In genomic region chr1:86526789-86527598, GRCm38 (mm10) we compare ENCODE assay signal across 7 mouse cellular contexts. TPM values are rescaled to one million over a fixed set of nuclear protein-coding genes. Genes with fewer than 3 reads are reported as not detected.
DNase-seq lines count a peak whose midpoint lies in the region; ATAC-seq and TF ChIP-seq lines count a peak whose summit lies in the region.

No protein-coding gene starts in this region.

- H3K4me1 ChIP-seq in ES-Bruce4 (ENCODE audit: control insufficient read depth, insufficient read depth, low read length): peaks cover 4% of the 10 kb centered on the region
- peaks cover 18% of the 10 kb centered on the region for H3K4me1 ChIP-seq in forebrain, embryonic 11.5 days (replicated peaks; ENCODE audit: control insufficient read depth, insufficient read depth, low read length)
- peaks cover 51% of the 10 kb centered on the region for H3K4me1 ChIP-seq in hindbrain, embryonic 13.5 days (replicated peaks)
- peaks cover 45% of the 10 kb centered on the region for H3K4me1 ChIP-seq in limb, embryonic 15.5 days

- no peak for TF ChIP-seq CTCF in ES-Bruce4 (IDR thresholded peaks at IDR 0.05; ENCODE audit: low read depth, low read length)

- under 1% methylated on average over 109 of the region's 111 CpGs for WGBS in forebrain, embryonic 11.5 days
- whole genome bisulfite sequencing in hindbrain, embryonic 13.5 days: 1% methylated on average over 100 of the region's 111 CpGs
- under 1% methylated on average over 111 of the region's 111 CpGs for WGBS in limb, embryonic 15.5 days

- peaks cover 44% of the 10 kb centered on the region for H3K79me2 ChIP-seq in myocyte (ENCODE audit: control insufficient read depth, insufficient read depth)

- peak overlapping the region; percentile 85 for H3ac ChIP-seq in myocyte (ENCODE audit: control insufficient read depth, insufficient read length)

- H3K4me3 ChIP-seq in ES-Bruce4 (ENCODE audit: low read depth, low read length) (peak overlapping the region; percentile 97), myocyte (peak overlapping the region; percentile 81)
- H3K4me3 ChIP-seq in forebrain, embryonic 11.5 days (ENCODE audit: low read depth, low read length): peak overlapping the region; percentile 100
- peak overlapping the region; percentile 99 for H3K4me3 ChIP-seq in hindbrain, embryonic 13.5 days
- H3K4me3 ChIP-seq in limb, embryonic 15.5 days: peak overlapping the region; percentile 99

- H3K27ac ChIP-seq in ES-Bruce4 (ENCODE audit: insufficient read depth, low read length): peak overlapping the region; percentile 61
- peak overlapping the region; percentile 88 for H3K27ac ChIP-seq in forebrain, embryonic 11.5 days (ENCODE audit: low read depth, low read length)
- H3K27ac ChIP-seq in hindbrain, embryonic 13.5 days: peak overlapping the region; percentile 100
- peak overlapping the region; percentile 100 for H3K27ac ChIP-seq in limb, embryonic 15.5 days

- peak overlapping the region; percentile 99 for H3K9ac ChIP-seq in ES-Bruce4 (ENCODE audit: low read depth, poor library complexity, severe bottlenecking)
- peak overlapping the region; percentile 100 for H3K9ac ChIP-seq in forebrain, embryonic 11.5 days (ENCODE audit: low read length)
- H3K9ac ChIP-seq in hindbrain, embryonic 13.5 days: peak overlapping the region; percentile 100
- H3K9ac ChIP-seq in limb, embryonic 15.5 days: peak overlapping the region; percentile 100

- DNase-seq in adrenal gland, postnatal 14 days: peak; percentile 59
- peak; percentile 86 for DNase-seq in forebrain, embryonic 11.5 days (ENCODE audit: low spot score)
- peak; percentile 76 for DNase-seq in thymus, postnatal 14 days

- H3K27me3 ChIP-seq in ES-Bruce4 (ENCODE audit: control insufficient read depth, insufficient read depth, low read length, poor library complexity, severe bottlenecking) (no peaks in the 10 kb centered on the region), myocyte (ENCODE audit: control insufficient read depth, insufficient read depth, insufficient read length) (no peaks in the 10 kb centered on the region)
- H3K27me3 ChIP-seq in forebrain, embryonic 11.5 days (ENCODE audit: control insufficient read depth, insufficient read depth, low read length): no peaks in the 10 kb centered on the region
- H3K27me3 ChIP-seq in hindbrain, embryonic 13.5 days: no peaks in the 10 kb centered on the region
- no peaks in the 10 kb centered on the region for H3K27me3 ChIP-seq in limb, embryonic 15.5 days

- H3K36me3 ChIP-seq in ES-Bruce4 (ENCODE audit: control insufficient read depth, insufficient read depth, low read length, poor library complexity, severe bottlenecking) (peaks cover 36% of the 10 kb centered on the region), myocyte (ENCODE audit: control insufficient read depth, insufficient read depth) (peaks cover 22% of the 10 kb centered on the region)
- H3K36me3 ChIP-seq in forebrain, embryonic 11.5 days (ENCODE audit: control insufficient read depth, insufficient read depth, low read length): peaks cover 13% of the 10 kb centered on the region; the same call in 1 of the 2 replicates
- peaks cover 24% of the 10 kb centered on the region for H3K36me3 ChIP-seq in hindbrain, embryonic 13.5 days
- peaks cover 17% of the 10 kb centered on the region for H3K36me3 ChIP-seq in limb, embryonic 15.5 days

- H3K9me3 ChIP-seq in ES-Bruce4 (replicated peaks; ENCODE audit: control insufficient read depth, insufficient read depth, low read length, poor library complexity, severe bottlenecking): no peaks in the 10 kb centered on the region
- H3K9me3 ChIP-seq in forebrain, embryonic 11.5 days (ENCODE audit: control insufficient read depth, low read length): no peaks in the 10 kb centered on the region
- H3K9me3 ChIP-seq in hindbrain, embryonic 13.5 days: no peaks in the 10 kb centered on the region
- no peaks in the 10 kb centered on the region for H3K9me3 ChIP-seq in limb, embryonic 15.5 days

- TF ChIP-seq POLR2A in ES-Bruce4 (IDR thresholded peaks at IDR 0.05; ENCODE audit: insufficient read depth, low read length): no peak
- peak; percentile 39 for TF ChIP-seq POLR2A in myocyte (IDR thresholded peaks at IDR 0.05; ENCODE audit: insufficient read length, low read depth)

- peak overlapping the region; percentile 97; the same call in 1 of the 2 replicates for H3K4me2 ChIP-seq in forebrain, embryonic 11.5 days (ENCODE audit: low read depth, low read length, severe bottlenecking)
- H3K4me2 ChIP-seq in hindbrain, embryonic 13.5 days: peak overlapping the region; percentile 94
- H3K4me2 ChIP-seq in limb, embryonic 15.5 days: peak overlapping the region; percentile 76
- H3K4me2 ChIP-seq in myocyte (ENCODE audit: low read depth): no peak overlapping the region

- no peak for TF ChIP-seq EP300 in ES-Bruce4 (IDR thresholded peaks at IDR 0.05; ENCODE audit: insufficient read depth, low read depth, low read length)

- ATAC-seq in forebrain, embryonic 11.5 days (replicated peaks; ENCODE audit: low FRiP score): no peak; the same call in 1 of the 2 replicates
- ATAC-seq in hindbrain, embryonic 13.5 days (ENCODE audit: low FRiP score): peak; percentile 4
- ATAC-seq in limb, embryonic 15.5 days (ENCODE audit: insufficient number of reproducible peaks, low FRiP score, low TSS enrichment, low read depth): no peak

TF ChIP-seq in myocyte, 11 proteins besides CTCF, POLR2A, EP300 and RAD21:
- TF ChIP-seq MYOG (IDR thresholded peaks at IDR 0.05; ENCODE audit: control insufficient read depth in 1 of 3, insufficient read depth in 1 of 3, insufficient read length in 2 of 3, low read depth in 2 of 3) (peak in 1 of 3 experiments; percentile 15), TCF12 (IDR thresholded peaks at IDR 0.05; ENCODE audit: insufficient read depth, poor library complexity, severe bottlenecking) (no peak)

RNA-seq across cellular contexts. Expression of gene Ptma, which starts 0.5 kb away (rescaled TPM):
- polyA plus RNA-seq in ES-Bruce4 (2011; ENCODE audit: insufficient read depth, insufficient read length, low read depth, missing spikeins): 3,893 and 3,930 TPM in 2 replicates
- total RNA-seq in adrenal gland, postnatal 14 days (2021): 806 and 848 TPM in 2 replicates
- polyA plus RNA-seq in forebrain, embryonic 11.5 days (2014; fragmentation: Nextera tagmentation; extraction: Ambion mirVana): 3,230 and 3,412 TPM in 2 replicates
- 2,123 and 2,193 TPM in 2 replicates for polyA plus RNA-seq in hindbrain, embryonic 13.5 days (2015; fragmentation: Nextera tagmentation; extraction: Ambion mirVana)
- polyA plus RNA-seq in limb, embryonic 15.5 days (2015; fragmentation: Nextera tagmentation; extraction: Ambion mirVana): 1,783 and 2,088 TPM in 2 replicates
- 593 TPM for polyA plus RNA-seq in myocyte (2012; fragmentation: generic; extraction: Trizol)

RNA-seq across cellular contexts. Expression of gene Pde6d, which starts 55.4 kb away (rescaled TPM):
- polyA plus RNA-seq in ES-Bruce4 (2011; ENCODE audit: insufficient read depth, insufficient read length, low read depth, missing spikeins) (23.5 and 30.1 TPM in 2 replicates), myocyte (2012; fragmentation: generic; extraction: Trizol) (50.0 TPM)
- 28.8 and 30.3 TPM in 2 replicates for total RNA-seq in adrenal gland, postnatal 14 days (2021)
- polyA plus RNA-seq in forebrain, embryonic 11.5 days (2014; fragmentation: Nextera tagmentation; extraction: Ambion mirVana): 81.0 and 88.0 TPM in 2 replicates
- polyA plus RNA-seq in hindbrain, embryonic 13.5 days (2015; fragmentation: Nextera tagmentation; extraction: Ambion mirVana): 92.7 and 97.5 TPM in 2 replicates
- 65.5 and 66.5 TPM in 2 replicates for polyA plus RNA-seq in limb, embryonic 15.5 days (2015; fragmentation: Nextera tagmentation; extraction: Ambion mirVana)

RNA-seq across cellular contexts. Expression of gene Cops7b, which starts 55.7 kb away (rescaled TPM):
- 31.7 and 36.2 TPM in 2 replicates for polyA plus RNA-seq in ES-Bruce4 (2011; ENCODE audit: insufficient read depth, insufficient read length, low read depth, missing spikeins)
- total RNA-seq in adrenal gland, postnatal 14 days (2021): 13.7 and 13.8 TPM in 2 replicates
- 57.1 and 62.3 TPM in 2 replicates for polyA plus RNA-seq in forebrain, embryonic 11.5 days (2014; fragmentation: Nextera tagmentation; extraction: Ambion mirVana)
- polyA plus RNA-seq in hindbrain, embryonic 13.5 days (2015; fragmentation: Nextera tagmentation; extraction: Ambion mirVana): 62.8 and 65.0 TPM in 2 replicates
- polyA plus RNA-seq in limb, embryonic 15.5 days (2015; fragmentation: Nextera tagmentation; extraction: Ambion mirVana): 36.0 and 36.6 TPM in 2 replicates
- polyA plus RNA-seq in myocyte (2012; fragmentation: generic; extraction: Trizol): 20.4 TPM
